Mouse (Mus musculus): Measurements from ENCODE around the gene Rwdd1. TPM values are rescaled to one million over a fixed set of nuclear protein-coding genes. Genes with fewer than 3 reads are reported as not detected.

The Rwdd1 gene
- polyA plus RNA-seq (2012; rRNA removed): 41.0 and 48.1 TPM in 2 replicates

DNA sequence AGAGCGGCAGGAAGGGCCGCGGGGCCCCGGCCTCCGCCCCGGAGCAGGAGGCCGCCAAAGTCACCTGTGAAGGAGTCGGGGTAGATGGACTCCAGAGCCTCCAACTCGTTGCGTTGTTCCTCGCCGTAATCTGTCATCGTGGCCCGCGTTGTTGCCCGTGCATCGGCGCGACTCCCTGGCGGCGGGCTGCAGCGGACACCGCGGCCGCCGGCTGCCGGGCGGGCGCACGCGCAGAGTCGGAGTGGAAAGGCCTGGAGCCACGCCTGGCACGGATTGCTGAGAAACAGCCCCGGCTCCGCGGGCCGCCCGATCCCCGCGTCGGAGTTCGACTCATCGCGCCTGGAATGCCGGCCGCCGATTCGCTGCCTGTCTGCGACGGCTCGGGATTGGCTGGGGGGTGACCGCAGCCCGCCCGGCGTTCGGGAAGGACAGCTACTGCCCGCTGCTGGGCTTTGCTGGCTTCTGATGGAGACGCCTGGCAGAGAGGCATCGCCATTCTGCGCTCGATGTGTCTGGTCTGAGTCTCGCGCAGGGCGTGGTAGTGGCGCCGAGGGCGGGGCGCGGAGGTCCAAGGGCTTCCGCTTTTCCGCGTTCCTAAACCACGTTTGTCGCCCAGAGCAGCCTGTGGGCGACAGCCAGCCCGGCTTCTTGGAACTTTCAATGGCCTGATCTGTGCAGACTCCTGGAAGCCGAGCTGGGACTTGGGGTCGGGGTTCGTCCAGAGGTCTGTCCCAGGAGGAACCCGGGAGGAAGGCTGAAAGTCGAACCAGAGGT lies at the start of gene Rwdd1:
Gene Rwdd1 (minus strand): TSS at position 323 of the 774 bp plus-strand sequence.

DNA sequence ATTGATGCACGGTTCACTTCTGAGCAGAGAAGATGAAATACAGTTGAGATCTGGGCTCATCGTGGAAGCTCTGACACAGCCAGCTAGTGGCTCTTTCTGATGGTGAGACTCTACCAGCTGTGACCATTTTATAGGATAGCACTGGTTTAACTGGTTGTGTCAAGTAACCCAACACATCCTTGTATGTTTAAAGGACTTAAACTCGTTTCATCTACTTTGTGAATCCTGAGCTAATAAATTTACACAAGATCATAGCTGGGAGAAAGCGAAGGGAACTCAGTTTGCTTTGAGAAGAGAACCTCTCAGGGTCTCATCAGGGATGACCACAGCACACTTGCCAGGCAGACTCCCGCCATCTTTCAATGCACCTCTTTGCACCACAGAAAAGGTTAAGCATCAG lies 24.8 kb upstream of the Rwdd1 start, which contains the start of gene Calhm4:
Gene Calhm4 (minus strand): TSS at position 101 of the 400 bp plus-strand sequence.

DNA sequence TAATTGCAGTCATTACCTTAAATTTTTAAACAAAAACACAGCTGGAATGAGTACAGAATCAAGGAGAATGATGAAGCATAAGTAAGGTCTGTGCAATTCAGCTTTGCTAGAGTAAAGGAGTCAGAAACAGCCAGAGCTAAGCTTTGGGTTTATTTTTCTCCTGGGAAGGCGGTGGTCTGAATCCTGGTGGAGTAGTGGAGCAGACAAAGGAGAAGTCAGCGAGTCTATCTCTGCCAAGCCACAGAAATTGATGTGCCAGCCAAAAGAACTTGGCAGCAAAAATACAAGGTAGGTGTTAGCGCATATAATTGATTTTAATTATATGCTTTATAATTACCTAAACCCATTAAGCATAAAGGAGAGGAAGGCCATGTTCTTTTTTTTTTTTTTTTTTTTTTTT lies 18.0 kb upstream of the Rwdd1 start, which contains the start of gene Trappc3l:
Gene Trappc3l (plus strand): TSS at position 197 of the 400 bp plus-strand sequence.

GRCm38 (mm10) chr10:33950803-33951583 lies 68.4 kb downstream of the Rwdd1 start, which contains the start of gene Zup1:
Gene Zup1, minus strand, starts transcription at chr10:33951269.

Other genes starting within 250 kb of the Rwdd1 start
- gene Sult3a2, start 232.9 kb downstream of the Rwdd1 start, polyA plus RNA-seq (2012; rRNA removed): not detected in 2 replicates
- not detected in 2 replicates for gene Sult3a1, start 161.9 kb downstream of the Rwdd1 start, polyA plus RNA-seq (2012; rRNA removed)
- not detected in 2 replicates for gene Rsph4a, start 114.5 kb downstream of the Rwdd1 start, polyA plus RNA-seq (2012; rRNA removed)
- 3.4 and 3.6 TPM in 2 replicates for gene Zup1, start 68.4 kb downstream of the Rwdd1 start, polyA plus RNA-seq (2012; rRNA removed)
- gene Trappc3l, start 18.0 kb upstream of the Rwdd1 start, polyA plus RNA-seq (2012; rRNA removed): not detected in 2 replicates
- not detected in 2 replicates for gene Calhm4, start 24.7 kb upstream of the Rwdd1 start, polyA plus RNA-seq (2012; rRNA removed)
- 0.36 and 0.57 TPM in 2 replicates for gene Calhm5, start 76.9 kb upstream of the Rwdd1 start, polyA plus RNA-seq (2012; rRNA removed)
- 1.7 and 2.3 TPM in 2 replicates for gene Calhm6, start 108.4 kb upstream of the Rwdd1 start, polyA plus RNA-seq (2012; rRNA removed)
- gene Dse, start 188.1 kb upstream of the Rwdd1 start, polyA plus RNA-seq (2012; rRNA removed): 4.3 and 6.9 TPM in 2 replicates